ENCODE assay signal across 20 mouse cellular contexts in genomic region chr1:86674385-86674784, GRCm38 (mm10). TPM values are rescaled to one million over a fixed set of nuclear protein-coding genes. Genes with fewer than 3 reads are reported as not detected.
A peak's percentile ranks its signal among the peaks of the same experiment; 100 is the strongest.
DNase-seq lines count a peak whose midpoint lies in the region; ATAC-seq and TF ChIP-seq lines count a peak whose summit lies in the region.
"Had no signal": no experiment of that assay in that cellular context is flagged by ENCODE, and none has a peak within 500 bp of the region (broad histone marks: within the 10 kb centered on the region; RNA-seq: fewer than 3 reads in every experiment).

No protein-coding gene starts in this region.

- no peak overlapping the region for H3K9ac ChIP-seq in heart, embryonic 11.5 days (ENCODE audit: low read depth, low read length)
- H3K9ac ChIP-seq in embryonic facial prominence, embryonic 15.5 days = no peak overlapping the region
- H3K9ac ChIP-seq in limb, embryonic 13.5 days = no peak overlapping the region
- H3K9ac ChIP-seq: limb, embryonic 12.5 days; neural tube, embryonic 13.5 days had no signal

- no peak overlapping the region for H3K27ac ChIP-seq in heart, embryonic 11.5 days (ENCODE audit: low read depth, low read length)
- peak overlapping the region; percentile 58 for H3K27ac ChIP-seq in embryonic facial prominence, embryonic 15.5 days (replicated peaks)
- H3K27ac ChIP-seq in limb, embryonic 13.5 days = no peak overlapping the region; the same call in 1 of the 2 replicates
- H3K27ac ChIP-seq: kidney, postnatal 0 days; limb, embryonic 12.5 days; midbrain, embryonic 10.5 days; neural tube, embryonic 13.5 days had no signal

- no peak for TF ChIP-seq CTCF in brain, embryonic 14.5 days (IDR thresholded peaks at IDR 0.05; ENCODE audit: borderline replicate concordance, extremely low read depth, insufficient read depth, insufficient read length)

- H3K36me3 ChIP-seq in heart, embryonic 11.5 days (ENCODE audit: control insufficient read depth, insufficient read depth, low read length) = no peaks in the 10 kb centered on the region
- no peaks in the 10 kb centered on the region for H3K36me3 ChIP-seq in embryonic facial prominence, embryonic 15.5 days
- no peaks in the 10 kb centered on the region for H3K36me3 ChIP-seq in limb, embryonic 13.5 days
- H3K36me3 ChIP-seq: limb, embryonic 12.5 days; midbrain, embryonic 10.5 days; neural tube, embryonic 13.5 days had no signal

- no peak overlapping the region for H3K4me2 ChIP-seq in heart, embryonic 11.5 days
- no peak overlapping the region for H3K4me2 ChIP-seq in embryonic facial prominence, embryonic 15.5 days (replicated peaks)
- H3K4me2 ChIP-seq in limb, embryonic 13.5 days (replicated peaks) = no peak overlapping the region
- H3K4me2 ChIP-seq: limb, embryonic 12.5 days; neural tube, embryonic 13.5 days had no signal

- ATAC-seq in heart, embryonic 11.5 days (replicated peaks; ENCODE audit: insufficient number of reproducible peaks, low FRiP score, low TSS enrichment) = no peak
- ATAC-seq in embryonic facial prominence, embryonic 15.5 days (ENCODE audit: insufficient number of reproducible peaks, low FRiP score, low TSS enrichment, low read depth) = 0 out of 2 replicates have a peak, but pooled peaks have one; percentile 31
- ATAC-seq in limb, embryonic 13.5 days (ENCODE audit: low FRiP score, low read depth) = 0 out of 2 replicates have a peak, but pooled peaks have one; percentile 20
- ATAC-seq in inflammation-experienced regulatory T-cells, adult 6 months = no peak
- ATAC-seq: CD4-positive, CD25-positive, alpha-beta regulatory T cell, adult 4 months; intestine, embryonic 16.5 days had no signal

- DNase-seq in heart, postnatal 10 days = peak; percentile 28 to 29
- DNase-seq in brain, embryonic 14.5 days (ENCODE audit: low read depth) = peak; percentile 76
- no peak for DNase-seq in ovary, postnatal 10 days (ENCODE audit: low spot score)
- DNase-seq: adrenal gland, adult 8-10 months; cerebellum, adult 8-10 months had no signal

- no peak for TF ChIP-seq POLR2A in brain, embryonic 14.5 days (IDR thresholded peaks at IDR 0.05; ENCODE audit: borderline replicate concordance, extremely low read depth, insufficient read depth, insufficient read length, poor library complexity, severe bottlenecking)

- H3K9me3 ChIP-seq in heart, embryonic 11.5 days (replicated peaks; ENCODE audit: control insufficient read depth, low read length) = no peaks in the 10 kb centered on the region
- no peaks in the 10 kb centered on the region for H3K9me3 ChIP-seq in embryonic facial prominence, embryonic 15.5 days (replicated peaks)
- H3K9me3 ChIP-seq in limb, embryonic 13.5 days = no peaks in the 10 kb centered on the region
- H3K9me3 ChIP-seq: limb, embryonic 12.5 days; midbrain, embryonic 10.5 days; neural tube, embryonic 13.5 days had no signal

- no peak overlapping the region for H3K4me3 ChIP-seq in heart, embryonic 11.5 days (ENCODE audit: low read depth, low read length)
- H3K4me3 ChIP-seq in embryonic facial prominence, embryonic 15.5 days (replicated peaks) = no peak overlapping the region
- no peak overlapping the region for H3K4me3 ChIP-seq in limb, embryonic 13.5 days
- H3K4me3 ChIP-seq: limb, embryonic 12.5 days; midbrain, embryonic 10.5 days; neural tube, embryonic 13.5 days had no signal

- intact Hi-C loops in heart, postnatal 10 days (cut with DNase I) = no loop called here

- H3K27me3 ChIP-seq in heart, embryonic 11.5 days (ENCODE audit: control insufficient read depth, insufficient read depth, low read length) = peaks cover 25% of the 10 kb centered on the region
- H3K27me3 ChIP-seq in embryonic facial prominence, embryonic 15.5 days = peaks cover 26% of the 10 kb centered on the region
- H3K27me3 ChIP-seq in limb, embryonic 13.5 days = peaks cover 57% of the 10 kb centered on the region

- WGBS in heart, embryonic 11.5 days (ENCODE audit: insufficient replicate concordance) = 61% methylated on average over 9 of the region's 9 CpGs
- 33% methylated on average over 9 of the region's 9 CpGs for WGBS in embryonic facial prominence, embryonic 15.5 days
- 42% methylated on average over 9 of the region's 9 CpGs for WGBS in limb, embryonic 13.5 days

- H3K4me1 ChIP-seq in heart, embryonic 11.5 days (ENCODE audit: control insufficient read depth, insufficient read depth, low read length) = peaks cover 3% of the 10 kb centered on the region; the same call in 1 of the 2 replicates
- H3K4me1 ChIP-seq in embryonic facial prominence, embryonic 15.5 days = peaks cover 30% of the 10 kb centered on the region
- H3K4me1 ChIP-seq in limb, embryonic 13.5 days = peaks cover 28% of the 10 kb centered on the region

RNA-seq across cellular contexts. Expression of gene Nppc, which starts 4.0 kb away (rescaled TPM):
- total RNA-seq in heart, postnatal 10 days (2021) = under 1 TPM; 0.42 to 0.93 TPM
- polyA plus RNA-seq in heart, embryonic 11.5 days (2014; fragmentation: Nextera tagmentation; extraction: Ambion mirVana) = 0.30 and 0.49 TPM in 2 replicates
- polyA plus RNA-seq in brain, embryonic 14.5 days (2012; rRNA removed) = 3.2 and 6.3 TPM in 2 replicates
- 10.2 and 10.7 TPM in 2 replicates for polyA plus RNA-seq in embryonic facial prominence, embryonic 15.5 days (2015; fragmentation: Nextera tagmentation; extraction: Ambion mirVana)
- polyA plus RNA-seq in limb, embryonic 13.5 days (2015; fragmentation: Nextera tagmentation; extraction: Ambion mirVana) = 5.3 and 5.9 TPM in 2 replicates
- not detected for polyA plus RNA-seq in inflammation-experienced regulatory T-cells, adult 6 months (2017; shearing (Covaris generic))
- total RNA-seq: adrenal gland, adult 8-10 months; hematopoietic stem cell, adult 5-6 weeks; MEL; monocyte, adult 5-6 weeks had no signal
- polyA plus RNA-seq: CD4-positive, CD25-positive, alpha-beta regulatory T cell, adult 4 months; gonadal fat pad, adult 2 months; liver, embryonic 16.5 days had no signal

RNA-seq across cellular contexts. Expression of gene Dis3l2, which starts 29.2 kb away (rescaled TPM):
- 10 to 100 TPM; 16.0 TPM for total RNA-seq in heart, postnatal 10 days (2021)
- 15.8 and 18.6 TPM in 2 replicates for polyA plus RNA-seq in heart, embryonic 11.5 days (2014; fragmentation: Nextera tagmentation; extraction: Ambion mirVana)
- 37.4 and 39.5 TPM in 2 replicates for polyA plus RNA-seq in brain, embryonic 14.5 days (2012; rRNA removed)
- polyA plus RNA-seq in embryonic facial prominence, embryonic 15.5 days (2015; fragmentation: Nextera tagmentation; extraction: Ambion mirVana) = 25.0 and 26.0 TPM in 2 replicates
- 28.6 and 29.3 TPM in 2 replicates for polyA plus RNA-seq in limb, embryonic 13.5 days (2015; fragmentation: Nextera tagmentation; extraction: Ambion mirVana)
- 10 to 100 TPM; 17.6 to 31.6 (median 25.9) TPM for polyA plus RNA-seq in inflammation-experienced regulatory T-cells, adult 6 months (2017; shearing (Covaris generic))

Comparison
In these comparisons a context has a peak if more than half of its experiments do, and no peak if none do; other contexts are left out.
1. ATAC-seq: peak in embryonic facial prominence, embryonic 15.5 days (single experiment) and limb, embryonic 13.5 days (single experiment); none in heart, embryonic 11.5 days (single experiment) and inflammation-experienced regulatory T-cells, adult 6 months (single experiment).